Mouse (Mus musculus): ENCODE data around the gene Rrp1b.

DNA sequence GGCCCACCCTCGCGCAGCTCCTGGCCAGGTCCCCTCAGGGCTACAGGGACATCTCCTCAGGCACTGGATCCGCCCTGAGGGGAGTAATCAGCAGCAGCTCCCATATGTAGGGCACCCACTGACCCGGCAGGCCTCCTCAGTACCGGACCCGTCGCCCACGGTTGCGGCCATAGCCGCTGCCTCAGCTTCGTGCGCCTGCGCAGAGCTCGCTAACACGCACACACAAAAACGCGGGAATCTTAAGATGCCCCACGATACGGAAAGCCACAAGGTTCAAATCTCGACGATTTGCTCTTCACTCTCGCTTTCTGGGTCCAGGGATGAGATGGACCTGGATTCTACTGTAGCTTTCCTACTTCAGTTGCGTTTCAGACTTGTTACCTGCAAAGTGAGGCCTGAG lies 1.6 kb upstream of the Rrp1b start:
- TF ChIP-seq CTCF (IDR thresholded peaks at IDR 0.05): no peak
- TF ChIP-seq POLR2A (IDR thresholded peaks at IDR 0.05; ENCODE audit: insufficient read depth, low read depth, low read length): no peak
- TF ChIP-seq EP300 (IDR thresholded peaks at IDR 0.05; ENCODE audit: insufficient read depth, low read depth, low read length): no peak
